Mouse (Mus musculus) activated CD4-positive, CD25-positive, alpha-beta regulatory T cell, adult 4 months (primary cell): Measurements from ENCODE around the gene Hrct1. TPM values are rescaled to one million over a fixed set of nuclear protein-coding genes. Genes with fewer than 3 reads are reported as not detected.

Source experiments
- ATAC-seq: one replicate; pipeline ENCODE4 v1.8.0; 2017
- polyA plus RNA-seq, 2 experiments: library from polyadenylated mRNA; unstranded; fragments of 100-300 nt; shearing (Covaris generic); gene quantifications; one replicate each; pipeline ENCODE4 v1.2.1; 2017

The Hrct1 gene
- polyA plus RNA-seq, 2 experiments from 2014 or later: not detected

DNA sequence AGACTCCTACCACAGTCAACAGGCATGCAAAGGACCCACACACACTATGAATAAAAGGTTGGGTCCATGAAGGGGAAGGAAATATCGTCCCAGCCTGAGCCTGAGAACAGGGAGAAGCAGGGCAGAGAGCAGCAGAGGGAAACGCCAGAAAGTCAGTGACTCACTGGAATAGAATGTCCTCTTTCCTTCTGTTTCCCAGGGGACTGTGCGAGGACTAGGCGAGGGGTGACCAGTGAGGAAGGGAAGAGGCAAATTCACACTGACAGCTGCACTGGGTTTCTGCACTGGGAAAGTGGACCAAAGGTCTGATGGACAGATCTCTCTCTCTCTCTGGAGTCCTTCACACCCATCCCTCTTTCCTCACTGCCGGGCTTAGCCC lies 1.6 kb downstream of the Hrct1 start:
- ATAC-seq: no peak

DNA sequence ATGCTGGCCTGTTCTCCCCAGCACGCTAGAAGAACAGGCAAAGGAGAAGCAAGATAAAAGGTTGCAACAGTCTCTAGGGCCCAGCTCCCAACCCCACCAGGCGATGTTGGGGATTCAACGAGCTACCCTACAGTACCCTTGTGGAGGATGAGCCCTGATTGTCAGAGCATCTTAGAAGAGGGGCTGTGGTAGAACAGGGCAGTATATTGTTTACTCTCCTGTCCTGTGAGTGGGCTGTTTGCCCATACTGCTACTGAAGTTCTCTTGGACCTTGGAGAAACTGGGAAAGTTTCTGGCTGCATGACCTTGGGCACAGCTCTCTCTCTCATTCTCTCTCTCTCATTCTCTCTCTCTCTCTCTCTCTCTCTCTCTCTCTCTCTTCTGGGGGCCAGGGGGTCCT lies 2.1 kb downstream of the Hrct1 start:
- no peak for ATAC-seq

DNA sequence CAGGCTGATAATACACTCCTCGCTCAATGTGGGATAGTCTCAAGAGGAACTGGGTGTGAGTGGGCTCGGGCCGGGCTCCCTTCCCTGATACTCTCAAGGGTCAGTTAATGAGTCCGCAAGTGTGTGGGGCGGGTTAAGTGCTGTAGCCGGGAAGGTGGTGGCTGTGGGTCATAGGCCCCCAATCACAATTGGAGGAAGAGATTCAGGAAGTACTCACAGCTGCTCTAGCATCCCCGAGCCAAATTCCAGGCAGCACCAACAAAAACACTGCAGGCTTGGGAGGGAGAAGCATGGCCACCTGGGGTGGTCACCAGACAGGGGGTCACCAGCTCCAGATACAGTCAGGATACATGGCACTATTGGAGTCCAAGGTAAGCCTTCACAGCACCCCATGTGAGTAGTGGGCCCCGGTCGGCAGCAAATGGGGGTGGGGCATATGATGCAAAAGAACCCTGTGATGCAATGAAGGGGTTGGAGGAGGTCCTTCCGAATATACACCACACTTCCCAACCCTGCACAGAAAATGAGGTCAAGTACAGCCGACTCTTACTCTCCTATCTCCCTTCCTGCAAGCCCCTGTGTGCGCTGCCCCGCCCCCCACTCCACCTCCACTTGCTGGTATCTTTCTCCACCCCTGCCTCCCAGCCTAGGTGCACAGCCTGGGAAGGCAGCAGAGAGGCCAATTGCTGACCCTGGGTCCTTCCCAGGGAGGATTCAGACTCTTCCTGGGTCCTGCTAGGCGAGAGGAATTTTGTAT lies 3.0 kb downstream of the Hrct1 start, which contains the start of gene Spaar:
Gene Spaar, plus strand, starts transcription at position 241 of the 757 bp plus-strand sequence.
- ATAC-seq: no peak

DNA sequence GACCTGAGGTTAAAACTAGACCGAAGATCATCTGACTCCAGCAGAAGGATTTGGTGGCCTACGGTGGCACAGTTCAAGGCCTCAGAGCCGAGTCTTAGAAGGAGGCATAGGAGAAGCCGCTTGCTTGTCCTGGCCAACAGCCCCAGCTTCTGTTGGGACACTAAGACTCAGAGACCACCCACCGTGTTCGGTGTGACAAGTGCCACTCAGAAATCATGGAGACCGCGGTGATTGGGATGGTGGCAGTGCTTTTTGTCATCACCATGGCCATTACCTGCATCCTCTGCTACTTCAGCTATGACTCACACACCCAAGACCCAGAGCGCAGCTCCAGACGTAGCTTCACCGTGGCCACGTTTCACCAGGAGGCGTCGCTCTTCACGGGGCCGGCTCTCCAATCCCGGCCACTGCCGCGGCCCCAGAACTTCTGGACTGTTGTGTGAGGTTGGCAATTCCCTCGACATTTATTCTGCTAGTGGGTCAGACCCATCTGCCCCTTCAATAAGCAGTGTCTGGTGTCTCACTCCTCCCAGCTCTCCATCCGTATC lies 3.8 kb downstream of the Hrct1 start:
- ATAC-seq: no peak

DNA sequence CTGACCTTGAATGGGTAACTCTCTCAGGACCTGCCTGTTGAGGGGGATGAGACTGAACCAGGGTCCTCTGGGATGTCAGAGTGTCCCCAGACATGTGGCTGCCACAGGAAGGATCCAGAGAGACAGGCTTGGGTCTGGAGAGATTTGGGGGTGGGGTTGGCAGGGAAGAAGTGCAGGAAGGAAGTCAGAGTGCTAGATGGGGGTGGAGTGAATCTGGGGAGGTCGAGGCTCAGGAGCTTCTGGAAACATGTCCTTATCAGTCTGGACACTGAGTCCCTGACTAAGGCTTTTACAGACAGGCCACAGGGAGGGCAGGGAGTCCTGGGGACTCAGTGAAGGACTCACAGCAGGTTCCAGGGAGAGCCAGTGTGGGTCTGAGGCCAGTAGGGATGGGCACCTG lies 5.2 kb downstream of the Hrct1 start:
- ATAC-seq: no peak

DNA sequence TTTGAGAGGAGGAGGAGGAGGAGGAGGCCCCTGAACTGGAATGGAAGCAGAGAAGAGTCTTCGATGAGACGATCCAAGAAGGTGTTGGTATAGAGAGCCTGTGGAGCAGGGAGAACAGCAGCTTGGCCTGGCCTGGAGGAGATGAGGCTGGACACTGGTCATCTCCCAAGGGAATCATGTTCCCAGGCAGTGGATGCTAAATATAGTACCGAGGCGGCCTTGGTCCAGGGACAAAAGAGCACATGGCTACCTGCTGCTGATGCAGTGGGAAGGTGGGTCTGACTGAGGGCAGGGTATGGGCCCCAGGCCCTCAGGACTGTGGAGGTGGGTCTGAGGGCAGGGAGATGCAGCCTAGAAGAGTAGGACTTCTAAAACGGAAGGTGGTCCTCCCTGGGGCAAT lies 6.2 kb downstream of the Hrct1 start:
- no peak for ATAC-seq

DNA sequence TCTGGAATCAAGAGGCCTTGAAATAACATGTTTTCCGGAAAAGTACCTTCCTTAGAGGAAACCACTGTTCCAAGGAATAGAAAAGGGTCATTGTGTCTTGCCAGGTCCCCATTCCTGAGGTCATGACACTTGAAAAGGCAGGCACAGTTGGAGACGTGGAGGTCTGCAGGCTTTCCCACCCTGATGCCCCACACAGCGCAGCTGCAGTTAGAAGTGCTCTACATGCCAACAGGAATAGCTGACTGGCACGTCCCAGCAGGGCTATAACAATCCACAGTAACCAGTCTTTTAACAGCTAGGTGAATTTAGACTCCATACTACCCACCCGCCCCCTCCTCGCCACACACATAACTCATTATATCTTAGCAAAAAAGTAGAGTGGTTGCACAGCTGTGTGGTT lies 10.2 kb downstream of the Hrct1 start:
- no peak for ATAC-seq

DNA sequence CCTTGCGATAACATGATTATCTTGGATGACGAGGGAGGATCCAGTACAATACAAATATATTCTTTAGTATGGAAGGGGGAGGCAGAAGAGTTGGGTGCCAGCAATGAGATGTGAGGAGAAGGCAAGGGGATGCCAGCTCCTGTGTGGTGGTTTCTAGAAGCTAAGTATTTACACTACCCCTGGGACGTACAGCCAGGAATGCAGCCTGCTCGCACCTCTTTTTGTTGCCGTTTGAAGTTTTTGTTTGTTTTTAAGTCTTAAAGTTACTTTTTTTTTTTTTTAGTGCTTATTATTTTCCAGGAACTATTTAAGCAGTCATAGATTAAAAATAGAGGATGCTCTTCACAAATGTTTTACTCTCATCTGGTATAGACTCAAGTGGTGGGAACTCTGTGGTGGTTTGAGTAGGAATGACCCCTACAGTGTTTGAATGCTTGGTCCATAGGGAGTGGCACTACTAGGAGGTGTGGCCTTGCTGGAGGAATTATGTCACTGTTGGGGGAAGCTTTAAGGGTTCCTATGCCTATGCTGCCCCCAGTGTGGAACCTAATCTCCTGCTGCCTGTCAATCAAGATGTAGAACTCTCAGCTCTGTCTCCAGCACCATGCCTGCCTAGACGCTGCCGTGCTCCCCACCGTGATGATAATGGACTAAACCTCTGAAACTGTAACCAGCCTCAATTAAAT lies 12.1 kb downstream of the Hrct1 start:
- no peak for ATAC-seq

DNA sequence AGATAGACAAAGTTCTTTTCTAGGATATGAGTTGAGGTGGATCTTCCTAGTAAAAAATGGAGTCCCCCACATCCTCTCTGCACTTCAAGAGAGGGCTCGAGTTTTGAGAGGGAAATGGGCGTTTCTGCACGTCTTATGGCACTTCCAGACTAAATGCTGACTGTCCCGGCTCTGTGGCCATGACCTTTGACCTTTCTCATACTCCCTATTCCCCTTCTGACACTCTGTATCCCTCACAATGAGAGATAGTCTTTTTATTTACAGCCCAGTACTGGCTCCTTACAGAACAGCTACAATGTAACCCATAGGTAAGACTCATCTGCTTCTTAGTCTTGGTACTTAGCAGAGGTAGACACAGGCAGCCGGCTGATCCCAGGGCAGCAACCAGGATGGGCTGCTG lies 14.5 kb downstream of the Hrct1 start:
- no peak for ATAC-seq

DNA sequence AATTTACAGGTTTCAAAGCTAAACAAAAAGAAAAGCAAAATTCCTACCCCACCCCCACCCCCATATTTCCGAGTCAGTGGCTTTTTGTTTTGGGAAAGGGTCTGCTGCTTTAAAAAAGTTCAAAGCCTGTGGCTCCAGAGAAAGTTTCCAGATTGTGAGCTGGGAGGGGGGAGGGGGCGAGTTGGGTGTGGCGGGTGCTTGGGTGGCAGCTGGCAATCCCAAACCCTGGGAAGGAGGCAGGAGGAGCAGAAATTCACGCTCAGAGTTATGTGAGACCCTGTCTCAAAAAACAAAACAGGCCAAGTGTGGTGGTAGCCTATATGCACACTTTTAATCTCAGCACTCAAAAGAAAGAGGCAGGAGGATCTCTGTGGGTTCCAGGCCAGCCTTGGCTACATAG lies 15.6 kb downstream of the Hrct1 start:
- ATAC-seq: no peak

DNA sequence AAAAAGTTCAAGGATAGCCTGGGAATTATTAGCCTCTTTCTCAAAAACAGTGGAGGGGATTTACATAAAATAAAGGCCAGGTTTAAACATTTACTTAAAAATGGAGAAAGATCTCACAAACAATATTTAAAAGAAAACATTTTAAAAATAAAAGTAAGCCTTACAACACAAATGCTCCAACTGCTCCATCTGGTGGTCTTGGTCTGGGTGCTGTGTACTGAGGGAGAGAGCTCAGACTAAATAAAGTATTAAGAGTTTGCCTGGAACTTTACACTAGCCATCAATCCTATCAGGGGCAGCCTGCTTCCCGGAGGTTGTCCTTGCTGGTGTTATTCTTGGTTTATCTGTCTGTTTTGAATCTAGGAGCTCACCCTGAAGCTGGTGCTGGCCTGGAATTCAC lies 16.1 kb downstream of the Hrct1 start:
- no peak for ATAC-seq

DNA sequence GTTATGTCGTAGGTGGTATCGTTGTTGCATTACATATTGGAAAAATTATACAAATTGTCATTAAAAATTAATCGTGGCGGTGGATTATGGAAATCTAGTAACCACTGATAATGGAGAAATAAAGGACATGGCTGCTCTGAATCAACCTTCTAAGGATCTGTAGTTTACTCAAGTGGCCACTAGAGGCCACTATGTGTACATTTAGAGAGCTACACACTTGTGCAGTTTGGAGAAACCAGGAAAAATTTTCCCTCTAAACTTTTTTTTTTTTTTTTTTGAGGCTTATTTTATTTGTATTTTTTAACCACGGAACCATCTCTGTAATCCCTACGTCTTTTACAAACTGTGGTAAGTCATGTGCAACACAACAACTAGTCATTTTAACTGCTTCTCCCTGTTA lies 18.2 kb downstream of the Hrct1 start:
- no peak for ATAC-seq

DNA sequence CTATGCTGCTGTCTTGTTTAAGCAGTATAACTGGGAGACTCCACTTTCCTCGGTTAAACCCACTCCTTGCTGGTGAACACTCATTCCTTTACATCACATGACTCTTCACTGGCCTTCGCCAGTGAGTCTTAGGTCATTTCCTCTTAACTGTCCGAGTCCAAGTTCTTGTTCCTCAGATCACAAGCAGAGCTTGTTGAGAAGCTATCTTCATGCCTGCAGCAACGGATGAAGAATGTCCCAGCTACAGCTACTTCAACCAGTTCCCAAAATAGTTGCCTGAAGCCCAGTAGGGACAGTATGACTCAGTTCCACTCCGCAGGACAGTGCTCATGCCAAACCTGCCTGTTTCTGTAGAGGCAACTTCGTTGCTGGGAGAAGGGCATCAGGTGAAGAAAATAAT lies 30.2 kb downstream of the Hrct1 start:
- no peak for ATAC-seq

DNA sequence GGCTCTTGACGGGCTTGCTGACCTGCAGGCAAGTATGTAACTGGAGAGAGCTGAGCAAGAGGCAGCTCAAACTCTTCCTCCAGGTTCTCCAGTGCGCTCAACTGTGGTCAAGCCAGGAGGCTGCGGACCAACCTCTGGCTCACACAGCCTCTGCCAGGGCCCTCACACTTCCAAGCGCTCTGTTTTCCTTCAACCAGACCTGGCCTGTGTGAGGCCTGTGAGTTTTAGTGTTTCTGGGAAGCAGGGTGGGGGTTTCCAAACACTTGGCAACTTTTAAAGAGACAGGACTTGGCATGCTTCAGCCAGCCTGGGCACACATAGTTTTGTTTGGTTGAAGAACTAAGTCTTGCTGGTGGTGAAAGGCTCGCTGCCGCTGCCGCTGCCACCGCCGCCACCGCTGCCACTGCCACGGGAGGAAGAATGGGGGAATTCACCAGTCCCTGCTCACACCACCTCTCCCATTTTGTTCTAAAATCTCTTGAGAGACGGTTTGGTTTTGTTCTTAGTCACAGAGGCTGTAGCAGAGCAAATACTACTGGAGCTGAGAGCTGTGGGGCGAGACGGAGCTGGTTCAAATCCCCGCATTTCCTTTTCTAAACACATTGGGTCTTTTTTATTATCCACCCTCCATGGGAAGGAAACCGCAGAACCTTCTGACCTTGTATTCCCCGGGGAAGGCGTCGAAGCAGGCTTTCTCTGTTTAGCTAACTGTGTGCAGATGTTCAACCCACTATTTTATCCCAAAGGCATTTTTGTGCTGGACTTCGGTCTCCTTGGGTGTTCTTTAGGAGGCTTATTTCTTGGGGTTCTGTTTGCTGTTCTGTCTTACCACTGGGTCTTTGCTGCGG lies 32.8 kb downstream of the Hrct1 start:
- ATAC-seq: no peak

DNA sequence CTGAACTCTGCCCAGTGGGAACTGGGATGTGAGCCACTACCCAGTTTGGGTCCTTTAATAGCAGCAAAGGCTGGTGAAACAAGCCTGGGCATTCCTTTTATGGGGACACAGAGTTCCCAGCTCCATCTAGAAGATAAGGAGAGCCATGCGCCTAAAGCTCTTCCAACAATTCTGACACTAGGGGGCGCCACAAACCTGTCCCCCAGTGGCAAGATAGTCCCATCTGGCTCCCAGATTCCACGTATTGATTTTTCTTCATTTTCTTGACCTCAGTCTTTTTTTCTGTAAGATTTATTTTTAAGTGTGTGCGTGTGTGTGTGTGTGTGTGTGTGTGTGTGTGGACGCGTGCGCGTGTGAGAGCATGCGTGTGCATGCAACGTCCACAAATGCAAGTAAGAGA lies 33.5 kb downstream of the Hrct1 start:
- ATAC-seq: no peak

DNA sequence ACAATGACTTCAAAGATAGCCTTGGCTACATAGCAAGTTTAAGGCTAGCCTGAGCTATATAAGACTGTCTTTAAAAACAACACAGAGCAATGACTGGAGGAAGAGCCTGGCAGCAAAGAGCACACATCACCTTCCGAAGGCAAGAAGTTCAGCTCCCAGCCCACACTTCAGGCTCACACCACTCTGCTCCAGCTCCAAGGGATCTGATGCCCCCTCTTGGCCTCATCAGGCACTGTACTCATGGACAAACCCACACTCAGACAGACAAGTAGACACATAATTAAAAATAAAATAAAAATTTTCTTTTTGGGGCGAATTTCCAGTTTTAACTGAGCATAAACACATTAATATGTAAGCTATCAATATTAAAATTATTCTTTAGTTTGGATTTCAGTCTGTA lies 34.3 kb downstream of the Hrct1 start:
- ATAC-seq: no peak

DNA sequence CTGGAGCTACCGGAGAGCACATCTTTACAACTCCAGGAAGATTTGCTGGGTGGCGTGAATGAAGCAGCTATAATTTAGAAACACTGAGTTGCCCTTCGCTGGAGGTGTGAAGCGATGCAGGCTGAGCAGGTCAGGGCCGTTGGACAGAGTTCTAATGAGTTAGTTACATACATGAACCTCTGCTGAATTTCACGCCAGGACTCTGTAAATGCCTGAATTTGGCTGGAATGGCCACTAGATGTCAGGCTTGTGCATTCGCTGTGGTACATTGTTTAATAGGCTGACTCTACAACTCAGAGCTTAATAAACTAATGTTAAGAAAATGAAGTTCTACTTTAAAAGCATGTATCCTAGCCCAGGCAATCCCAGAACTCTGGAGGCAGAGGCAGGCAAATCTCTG lies 36.4 kb downstream of the Hrct1 start:
- no peak for ATAC-seq

DNA sequence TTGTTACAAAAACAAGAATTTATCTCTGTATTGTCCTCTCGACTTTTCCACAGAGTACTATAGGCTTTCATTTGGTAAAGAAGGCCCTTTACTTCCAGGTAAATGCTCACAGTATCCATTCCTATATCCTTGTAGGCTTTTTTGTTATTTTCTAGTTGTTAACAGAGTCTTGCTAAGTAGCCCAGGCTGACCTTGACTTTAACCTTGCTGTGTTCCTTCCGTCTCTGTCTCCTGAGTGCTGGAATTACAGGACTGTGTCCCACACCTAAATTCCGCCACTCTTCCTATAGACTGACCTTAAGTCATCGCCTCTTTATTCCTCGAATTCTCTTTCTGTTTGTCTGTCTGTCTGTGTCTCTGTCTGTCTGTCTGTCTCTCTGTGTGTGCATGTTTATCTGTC lies 41.4 kb downstream of the Hrct1 start:
- no peak for ATAC-seq

DNA sequence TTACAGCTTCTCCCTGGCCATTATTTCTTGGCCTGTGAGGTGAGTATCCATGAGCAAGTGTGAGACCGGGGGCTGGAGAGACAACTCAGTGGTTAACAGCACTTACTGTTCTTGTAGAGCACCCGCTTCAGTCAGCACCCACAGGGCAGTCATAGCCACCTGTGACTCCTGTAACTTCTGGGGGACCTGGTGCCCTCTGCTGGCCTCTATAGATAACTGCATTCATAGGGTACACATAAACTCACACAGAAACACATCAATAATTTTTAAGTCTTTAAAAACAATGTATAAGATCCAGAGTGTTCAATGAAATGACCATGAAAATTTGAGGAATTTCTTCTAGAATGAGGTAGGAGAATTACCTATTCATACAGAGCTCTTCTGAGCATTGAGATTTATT lies 42.4 kb downstream of the Hrct1 start:
- no peak for ATAC-seq

DNA sequence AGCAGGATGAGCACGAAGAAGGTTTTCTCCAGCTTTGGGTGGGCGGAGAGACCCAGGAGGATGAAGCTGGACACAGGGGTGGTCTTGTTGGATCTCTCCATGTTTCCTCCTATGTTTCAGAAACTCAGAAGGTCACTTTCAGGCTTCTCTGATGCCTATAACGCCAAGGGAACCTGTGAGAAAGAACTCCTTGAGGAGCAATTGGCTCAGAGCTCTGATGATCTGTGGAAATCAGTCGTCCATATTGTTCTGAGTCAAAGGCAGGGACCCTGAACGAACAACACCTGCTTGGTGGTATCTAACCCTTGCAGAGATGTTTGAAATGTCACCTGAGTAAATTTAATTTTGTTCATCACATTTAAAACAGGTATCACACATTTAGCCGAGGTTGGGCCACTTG lies 43.9 kb downstream of the Hrct1 start, which contains the start of gene Olfr159:
Gene Olfr159, minus strand, starts transcription at position 101 of the 400 bp plus-strand sequence.
- no peak for ATAC-seq

DNA sequence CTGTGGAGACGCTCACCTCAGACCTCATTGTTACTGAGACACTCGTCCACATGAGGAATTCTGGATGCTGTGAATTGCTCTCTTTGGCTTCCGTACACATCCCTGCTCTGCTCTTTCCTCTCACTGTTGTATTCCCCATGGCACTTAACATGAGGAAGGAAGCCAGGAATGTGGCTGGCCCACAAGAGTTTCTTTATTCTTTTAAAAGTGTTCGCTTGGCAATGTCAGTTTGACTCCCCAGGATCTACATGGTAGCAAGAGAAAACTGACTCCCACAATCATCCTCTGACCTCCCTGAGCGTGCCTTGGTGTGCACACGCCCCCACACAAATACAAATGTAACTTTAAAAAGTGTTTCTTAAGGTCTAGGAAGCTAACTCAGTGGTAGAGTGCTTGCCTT lies 44.6 kb downstream of the Hrct1 start:
- no peak for ATAC-seq

DNA sequence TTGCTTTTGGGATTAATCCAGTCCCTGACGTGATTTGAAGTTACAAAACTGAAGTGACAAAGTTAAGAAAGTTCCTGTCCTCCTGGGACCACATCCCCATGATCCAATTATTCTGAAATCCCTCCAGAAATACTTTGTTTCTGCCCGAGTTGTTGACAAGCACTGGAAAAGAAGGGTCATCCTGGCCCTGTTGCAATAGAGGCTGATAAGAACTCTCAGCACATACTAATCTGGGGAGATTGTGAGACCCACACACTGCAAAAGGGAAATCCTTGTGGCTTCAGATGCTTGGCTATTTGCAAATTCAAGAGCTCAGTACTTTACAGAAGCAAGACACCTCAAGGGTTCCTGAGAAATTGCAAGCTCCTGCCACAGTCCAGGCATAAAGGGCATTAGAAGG lies 45.3 kb downstream of the Hrct1 start:
- no peak for ATAC-seq
